ENCODE assay signal across 17 mouse cellular contexts in the genomic region with DNA sequence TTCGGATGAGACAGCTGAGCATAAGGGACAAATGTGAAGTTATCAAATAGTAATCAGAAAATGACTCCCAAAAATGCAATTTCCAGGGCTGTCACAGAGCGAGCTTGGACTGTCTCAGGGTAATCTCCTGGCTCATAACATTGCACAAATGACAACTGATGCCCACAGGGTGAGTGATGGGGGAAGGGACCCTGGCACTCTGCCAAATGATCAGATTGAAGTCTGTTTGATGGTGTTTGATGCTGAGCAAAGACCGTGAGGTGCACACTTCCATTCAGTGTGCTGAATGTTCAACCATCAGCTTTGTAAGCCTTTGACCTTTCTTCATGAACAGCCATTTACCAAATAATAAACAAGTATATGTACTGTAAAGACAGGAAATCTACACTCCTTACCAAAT.
DNase-seq lines count a peak whose midpoint lies in the region; ATAC-seq and TF ChIP-seq lines count a peak whose summit lies in the region.
"Had no signal": no experiment of that assay in that cellular context is flagged by ENCODE, and none has a peak within 500 bp of the region (broad histone marks: within the 10 kb centered on the region; RNA-seq: fewer than 3 reads in every experiment).

No protein-coding gene starts in this region.

- no peaks in the 10 kb centered on the region for H3K27me3 ChIP-seq in midbrain, embryonic 14.5 days (ENCODE audit: control insufficient read depth, insufficient read depth, low read length)
- no peaks in the 10 kb centered on the region for H3K27me3 ChIP-seq in midbrain, embryonic 10.5 days (ENCODE audit: low read depth, poor library complexity, severe bottlenecking)
- H3K27me3 ChIP-seq: embryonic facial prominence, embryonic 12.5 days; midbrain, embryonic 12.5 days had no signal

- no peak overlapping the region for H3K4me3 ChIP-seq in midbrain, embryonic 14.5 days (replicated peaks; ENCODE audit: low read depth, low read length)
- H3K4me3 ChIP-seq in midbrain, embryonic 10.5 days = no peak overlapping the region
- H3K4me3 ChIP-seq: embryonic facial prominence, embryonic 12.5 days; hindbrain, embryonic 13.5 days; midbrain, embryonic 12.5 days had no signal

- no peaks in the 10 kb centered on the region for H3K9me3 ChIP-seq in midbrain, embryonic 14.5 days (ENCODE audit: control insufficient read depth, low read length)
- H3K9me3 ChIP-seq in midbrain, embryonic 10.5 days (replicated peaks) = no peaks in the 10 kb centered on the region
- H3K9me3 ChIP-seq: embryonic facial prominence, embryonic 12.5 days; hindbrain, embryonic 13.5 days; midbrain, embryonic 12.5 days had no signal

- peaks cover 4% of the 10 kb centered on the region; the same call in 1 of the 2 replicates for H3K4me1 ChIP-seq in midbrain, embryonic 14.5 days (ENCODE audit: control insufficient read depth, insufficient read depth, low read length)
- no peaks in the 10 kb centered on the region for H3K4me1 ChIP-seq in midbrain, embryonic 10.5 days
- H3K4me1 ChIP-seq: embryonic facial prominence, embryonic 12.5 days; hindbrain, embryonic 13.5 days had no signal

- TF ChIP-seq CTCF in brain, embryonic 14.5 days (IDR thresholded peaks at IDR 0.05; ENCODE audit: borderline replicate concordance, extremely low read depth, insufficient read depth, insufficient read length) = no peak

- ATAC-seq in midbrain, embryonic 14.5 days (ENCODE audit: low FRiP score, low TSS enrichment) = no peak
- no peak for ATAC-seq in monocyte, adult 5-6 weeks (replicated peaks; ENCODE audit: insufficient number of reproducible peaks, low FRiP score, low TSS enrichment, poor library complexity, severe bottlenecking)

- H3K9ac ChIP-seq in midbrain, embryonic 14.5 days (replicated peaks; ENCODE audit: low read length) = no peak overlapping the region
- H3K9ac ChIP-seq: embryonic facial prominence, embryonic 12.5 days; hindbrain, embryonic 13.5 days; midbrain, embryonic 12.5 days had no signal

- H3K27ac ChIP-seq in midbrain, embryonic 14.5 days (replicated peaks; ENCODE audit: low read depth, low read length) = no peak overlapping the region
- H3K27ac ChIP-seq in midbrain, embryonic 10.5 days (replicated peaks) = no peak overlapping the region
- H3K27ac ChIP-seq: embryonic facial prominence, embryonic 12.5 days; hindbrain, embryonic 13.5 days; midbrain, embryonic 12.5 days had no signal

- H3K4me2 ChIP-seq in midbrain, embryonic 14.5 days (ENCODE audit: low read length) = no peak overlapping the region
- H3K4me2 ChIP-seq: embryonic facial prominence, embryonic 12.5 days; hindbrain, embryonic 13.5 days; midbrain, embryonic 12.5 days had no signal

- TF ChIP-seq POLR2A in brain, embryonic 14.5 days (IDR thresholded peaks at IDR 0.05; ENCODE audit: borderline replicate concordance, extremely low read depth, insufficient read depth, insufficient read length, poor library complexity, severe bottlenecking) = no peak

- H3K36me3 ChIP-seq in midbrain, embryonic 14.5 days (ENCODE audit: control insufficient read depth, insufficient read depth, low read length) = no peaks in the 10 kb centered on the region
- H3K36me3 ChIP-seq in midbrain, embryonic 10.5 days = no peaks in the 10 kb centered on the region
- H3K36me3 ChIP-seq: embryonic facial prominence, embryonic 12.5 days; hindbrain, embryonic 13.5 days; midbrain, embryonic 12.5 days had no signal

- DNase-seq in cerebellum, postnatal 10 days = peak; percentile 79
- no peak for DNase-seq in cerebellum, adult 8-10 months
- DNase-seq in heart, adult 11 months = peak; percentile 34
- DNase-seq in heart, postnatal 4 days = no peak
- peak; percentile 52 for DNase-seq in midbrain, embryonic 14.5 days
- DNase-seq in midbrain, embryonic 10.5 days (ENCODE audit: low spot score) = no peak
- peak; percentile 53 for DNase-seq in brain, embryonic 14.5 days (ENCODE audit: low read depth)
- DNase-seq: cerebellum, adult 9-11 months; gastrocnemius, postnatal 36 days; kidney, adult 18-20 months; layer of hippocampus, adult 9-11 months; thymus, adult 18-20 months; thymus, postnatal 36 days had no signal

- 36% methylated on average over 3 of the region's 3 CpGs for WGBS in midbrain, embryonic 14.5 days
- 81% methylated on average over 3 of the region's 3 CpGs for WGBS in midbrain, embryonic 10.5 days

Comparison
In these comparisons a context has a peak if more than half of its experiments do, and no peak if none do; other contexts are left out.
1. DNase-seq: peak in cerebellum, postnatal 10 days (2 of 2), heart, adult 11 months (single experiment), midbrain, embryonic 14.5 days (single experiment) and brain, embryonic 14.5 days (single experiment); none in cerebellum, adult 8-10 months (single experiment), heart, postnatal 4 days (single experiment) and midbrain, embryonic 10.5 days (single experiment).